Mouse (Mus musculus) neural tube, embryonic 12.5 days (tissue): ENCODE measurements around the gene Klc2. TPM values are rescaled to one million over a fixed set of nuclear protein-coding genes. Genes with fewer than 3 reads are reported as not detected.
"Not testable (repeated sequence)": the region's sequence is repeated elsewhere in the genome, so short reads cannot be mapped to it uniquely, and the experiment has no call there.

Experiments used
- ATAC-seq: fragments of 200-750 bp; cut with Nextera tagmentation; 2 replicates; pipeline ENCODE4 v1.8.0; 2017; ENCODE audit warnings: low read depth, mild to moderate bottlenecking, moderate TSS enrichment, moderate library complexity; ENCODE audit not compliant: low FRiP score
- H3K27ac ChIP-seq: fragments of 300-500 bp; sonication (generic); 2 replicates; pipeline ENCODE4 v1.5.1; 2016
- H3K27me3 ChIP-seq: fragments of 300-500 bp; sonication (generic); replicated peaks from 2 replicates; pipeline ENCODE4 v1.6.1; 2016; ENCODE audit warnings: mild to moderate bottlenecking
- H3K36me3 ChIP-seq: fragments of 300-500 bp; sonication (generic); 2 replicates; pipeline ENCODE4 v1.6.1; 2016; ENCODE audit warnings: mild to moderate bottlenecking
- H3K4me1 ChIP-seq: fragments of 300-500 bp; sonication (generic); 2 replicates; pipeline ENCODE4 v1.6.1; 2016
- H3K4me2 ChIP-seq: fragments of 300-500 bp; sonication (generic); replicated peaks from 2 replicates; pipeline ENCODE4 v1.6.1; 2016; ENCODE audit warnings: mild to moderate bottlenecking
- H3K4me3 ChIP-seq: fragments of 300-500 bp; sonication (generic); 2 replicates; pipeline ENCODE4 v1.5.1; 2016
- H3K9ac ChIP-seq: fragments of 300-500 bp; sonication (generic); 2 replicates; pipeline ENCODE4 v1.6.1; 2016; ENCODE audit warnings: mild to moderate bottlenecking
- H3K9me3 ChIP-seq: fragments of 300-500 bp; sonication (generic); 2 replicates; pipeline ENCODE4 v1.6.1; 2016; ENCODE audit warnings: mild to moderate bottlenecking
- WGBS: fragments of 180-500 bp; shearing (Covaris S2); methylation state at CpG from one replicate; pipeline ENCODE4 v1.1.7; 2016; 5-methylcytosine and 5-hydroxymethylcytosine counted together
- polyA plus RNA-seq: library from polyadenylated mRNA; unstranded; fragments of >200 nt; fragmentation: Nextera tagmentation; extraction: Ambion mirVana; gene quantifications from 2 replicates; pipeline ENCODE4 v1.2.1, GENCODE M21; 2016

Klc2 gene
- polyA plus RNA-seq: 62.6 and 63.1 TPM in 2 replicates

DNA sequence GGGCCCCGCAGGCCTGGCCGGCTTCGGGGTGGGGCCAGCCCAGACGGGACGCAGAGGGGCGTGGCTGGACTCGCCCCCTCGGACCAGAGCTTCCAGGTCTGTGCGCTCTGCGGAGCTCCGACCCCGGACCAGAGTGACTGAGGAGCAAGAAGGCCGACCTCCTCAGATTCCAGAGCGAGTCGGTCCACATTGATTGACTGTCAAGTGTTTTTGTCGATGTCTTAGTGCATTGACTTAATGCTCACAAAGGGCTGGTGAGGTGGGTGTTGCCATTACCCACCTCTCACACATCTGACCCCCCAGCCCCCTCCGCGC, at the start of gene Klc2:
Gene Klc2, minus strand, starts transcription at position 177 of the 315 bp plus-strand sequence.
- Histone ChIP-seq H3K4me1 (peaks cover 18% of the 10 kb centered on the region), H3K27ac (peak within 1 kb of the TSS; percentile 71), H3K36me3 (peaks cover 8% of the 10 kb centered on the region; the same call in 1 of the 2 replicates), H3K4me2 (peak within 1 kb of the TSS; percentile 91), H3K27me3 (no peaks in the 10 kb centered on the region), H3K9me3 (no peaks in the 10 kb centered on the region), H3K9ac (peak within 1 kb of the TSS; percentile 87), H3K4me3 (peak within 1 kb of the TSS; percentile 71)
- peak; percentile 85 for ATAC-seq
- under 1% methylated on average over 18 of the region's 18 CpGs for WGBS

- H3K4me2 ChIP-seq: no peak overlapping the region
- 90% methylated on average over 4 of the region's 4 CpGs for WGBS
- H3K36me3 ChIP-seq: no peaks in the 10 kb centered on the region
- no peaks in the 10 kb centered on the region for H3K4me1 ChIP-seq
- H3K4me3 ChIP-seq: no peak overlapping the region
- H3K9me3 ChIP-seq: no peaks in the 10 kb centered on the region
- H3K9ac ChIP-seq: no peak overlapping the region
- no peaks in the 10 kb centered on the region for H3K27me3 ChIP-seq
- no peak for ATAC-seq
- no peak overlapping the region for H3K27ac ChIP-seq
These were observed 49.1 kb upstream of the Klc2 start for GRCm38 (mm10) chr19:5167477-5167876.

GRCm38 (mm10) chr19:5164380-5164779, 46.0 kb upstream of the Klc2 start:
- H3K4me3 ChIP-seq: no peak overlapping the region
- H3K27me3 ChIP-seq: no peaks in the 10 kb centered on the region
- H3K9me3 ChIP-seq: no peaks in the 10 kb centered on the region
- peaks cover 5% of the 10 kb centered on the region; the same call in 1 of the 2 replicates for H3K36me3 ChIP-seq
- no peak overlapping the region for H3K27ac ChIP-seq
- 76% methylated on average over 2 of the region's 2 CpGs for WGBS
- no peak overlapping the region for H3K4me2 ChIP-seq
- no peak overlapping the region for H3K9ac ChIP-seq
- ATAC-seq: no peak
- no peaks in the 10 kb centered on the region for H3K4me1 ChIP-seq

- H3K27ac ChIP-seq: no peak overlapping the region
- H3K4me1 ChIP-seq: no peaks in the 10 kb centered on the region
- 93% methylated on average over 3 of the region's 3 CpGs for WGBS
- ATAC-seq: no peak
- H3K9ac ChIP-seq: no peak overlapping the region
- H3K9me3 ChIP-seq: no peaks in the 10 kb centered on the region
- no peak overlapping the region for H3K4me3 ChIP-seq
- no peak overlapping the region for H3K4me2 ChIP-seq
- H3K36me3 ChIP-seq: peaks cover 5% of the 10 kb centered on the region; the same call in 1 of the 2 replicates
- H3K27me3 ChIP-seq: no peaks in the 10 kb centered on the region
These were observed 43.6 kb upstream of the Klc2 start for GRCm38 (mm10) chr19:5161913-5162312.

- WGBS: 87% methylated on average over 6 of the region's 6 CpGs
- Histone ChIP-seq H3K36me3 (peaks cover 8% of the 10 kb centered on the region), H3K4me3 (no peak overlapping the region), H3K27ac (no peak overlapping the region), H3K9me3 (no peaks in the 10 kb centered on the region), H3K9ac (no peak overlapping the region), H3K4me2 (no peak overlapping the region), H3K4me1 (no peaks in the 10 kb centered on the region), H3K27me3 (no peaks in the 10 kb centered on the region)
- no peak for ATAC-seq
These were observed 33.9 kb upstream of the Klc2 start for GRCm38 (mm10) chr19:5152261-5152660.

GRCm38 (mm10) chr19:5151741-5152140, 33.4 kb upstream of the Klc2 start:
- Histone ChIP-seq H3K4me1 (no peaks in the 10 kb centered on the region), H3K4me2 (no peak overlapping the region), H3K9ac (no peak overlapping the region), H3K9me3 (no peaks in the 10 kb centered on the region), H3K27me3 (no peaks in the 10 kb centered on the region), H3K4me3 (no peak overlapping the region), H3K36me3 (peaks cover 9% of the 10 kb centered on the region), H3K27ac (no peak overlapping the region)
- 87% methylated on average over 5 of the region's 5 CpGs for WGBS
- ATAC-seq: no peak

- H3K27ac ChIP-seq: no peak overlapping the region
- no peak overlapping the region for H3K4me2 ChIP-seq
- H3K27me3 ChIP-seq: no peaks in the 10 kb centered on the region
- H3K4me1 ChIP-seq: no peaks in the 10 kb centered on the region
- peaks cover 11% of the 10 kb centered on the region for H3K36me3 ChIP-seq
- no peaks in the 10 kb centered on the region for H3K9me3 ChIP-seq
- ATAC-seq: no peak
- no peak overlapping the region for H3K9ac ChIP-seq
- H3K4me3 ChIP-seq: no peak overlapping the region
- 45% methylated on average over 3 of the region's 3 CpGs for WGBS
These were observed 33.0 kb upstream of the Klc2 start for GRCm38 (mm10) chr19:5151331-5151730.

GRCm38 (mm10) chr19:5150358-5150757, 32.0 kb upstream of the Klc2 start:
- Histone ChIP-seq H3K9ac (no peak overlapping the region), H3K4me3 (no peak overlapping the region)

GRCm38 (mm10) chr19:5149041-5149440, 30.7 kb upstream of the Klc2 start:
- H3K4me3 ChIP-seq, H3K9ac ChIP-seq, H3K9me3 ChIP-seq, H3K27ac ChIP-seq, ATAC-seq, H3K4me2 ChIP-seq, H3K27me3 ChIP-seq, H3K4me1 ChIP-seq: not testable (repeated sequence)
- 81% methylated on average over 5 of the region's 6 CpGs for WGBS
- H3K36me3 ChIP-seq: peaks cover 30% of the 10 kb centered on the region

More at GRCm38 (mm10) chr19:5150358-5150757, 32.0 kb upstream of the Klc2 start:
- 90% methylated on average over 6 of the region's 6 CpGs for WGBS
- no peaks in the 10 kb centered on the region for H3K9me3 ChIP-seq
- no peak overlapping the region for H3K4me2 ChIP-seq
- H3K36me3 ChIP-seq: peaks cover 19% of the 10 kb centered on the region
- no peaks in the 10 kb centered on the region for H3K4me1 ChIP-seq
- H3K27me3 ChIP-seq: no peaks in the 10 kb centered on the region
- ATAC-seq: no peak
- no peak overlapping the region for H3K27ac ChIP-seq

GRCm38 (mm10) chr19:5139640-5140039, 21.3 kb upstream of the Klc2 start:
- H3K4me1 ChIP-seq: no peaks in the 10 kb centered on the region
- H3K9ac ChIP-seq: no peak overlapping the region
- H3K36me3 ChIP-seq: peaks cover 46% of the 10 kb centered on the region
- H3K27me3 ChIP-seq: no peaks in the 10 kb centered on the region
- no peak overlapping the region for H3K27ac ChIP-seq
- ATAC-seq: no peak
- H3K4me3 ChIP-seq: no peak overlapping the region
- H3K9me3 ChIP-seq: no peaks in the 10 kb centered on the region
- H3K4me2 ChIP-seq: no peak overlapping the region
- WGBS: 3% methylated on average over 2 of the region's 2 CpGs

GRCm38 (mm10) chr19:5131237-5131636, 12.9 kb upstream of the Klc2 start:
- no peak overlapping the region for H3K27ac ChIP-seq
- H3K27me3 ChIP-seq: no peaks in the 10 kb centered on the region
- no peak overlapping the region for H3K9ac ChIP-seq
- no peak for ATAC-seq
- no peak overlapping the region for H3K4me2 ChIP-seq
- no peak overlapping the region for H3K4me3 ChIP-seq
- WGBS: 84% methylated on average over 4 of the region's 4 CpGs
- H3K9me3 ChIP-seq: no peaks in the 10 kb centered on the region
- no peaks in the 10 kb centered on the region for H3K4me1 ChIP-seq
- H3K36me3 ChIP-seq: peaks cover 19% of the 10 kb centered on the region

DNA sequence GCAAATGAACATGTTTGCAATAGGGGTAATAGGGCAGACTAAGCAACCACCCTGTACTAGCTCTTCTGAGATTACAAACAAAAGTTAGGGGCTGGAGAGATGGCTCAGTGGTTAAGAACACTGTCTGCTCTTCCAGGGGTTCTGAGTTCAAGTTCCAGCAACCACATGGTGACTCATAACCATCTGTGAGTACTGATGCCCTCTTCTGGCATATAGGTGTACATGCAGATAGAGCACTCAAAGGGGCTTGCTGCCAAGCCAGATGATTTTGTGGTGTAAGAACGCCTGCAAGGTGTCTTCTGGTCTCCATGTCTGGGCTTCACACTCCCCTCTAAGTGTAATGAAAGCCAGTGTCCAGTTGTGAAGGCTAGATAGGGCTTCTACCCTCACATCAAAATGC, 11.4 kb upstream of the Klc2 start:
- H3K36me3 ChIP-seq: peaks cover 14% of the 10 kb centered on the region
- H3K4me2 ChIP-seq: no peak overlapping the region
- 54% methylated on average over 1 of the region's 1 CpGs for WGBS
- H3K4me1 ChIP-seq: no peaks in the 10 kb centered on the region
- no peak overlapping the region for H3K9ac ChIP-seq
- ATAC-seq: no peak
- no peak overlapping the region for H3K4me3 ChIP-seq
- H3K27ac ChIP-seq: no peak overlapping the region
- no peaks in the 10 kb centered on the region for H3K27me3 ChIP-seq
- no peaks in the 10 kb centered on the region for H3K9me3 ChIP-seq

GRCm38 (mm10) chr19:5124055-5124614, 5.8 kb upstream of the Klc2 start:
- no peak for ATAC-seq
- Histone ChIP-seq H3K36me3 (no peaks in the 10 kb centered on the region), H3K9me3 (no peaks in the 10 kb centered on the region), H3K4me1 (peaks cover under 1% of the 10 kb centered on the region; the same call in 1 of the 2 replicates), H3K27ac (no peak overlapping the region), H3K27me3 (no peaks in the 10 kb centered on the region), H3K9ac (no peak overlapping the region), H3K4me2 (no peak overlapping the region), H3K4me3 (no peak overlapping the region)
- 72% methylated on average over 7 of the region's 7 CpGs for WGBS
